Mouse (Mus musculus): Measurements from ENCODE around the gene Pds5a.
"Not testable (repeated sequence)": the region's sequence is repeated elsewhere in the genome, so short reads cannot be mapped to it uniquely, and the experiment has no call there.

Gene Pds5a

DNA sequence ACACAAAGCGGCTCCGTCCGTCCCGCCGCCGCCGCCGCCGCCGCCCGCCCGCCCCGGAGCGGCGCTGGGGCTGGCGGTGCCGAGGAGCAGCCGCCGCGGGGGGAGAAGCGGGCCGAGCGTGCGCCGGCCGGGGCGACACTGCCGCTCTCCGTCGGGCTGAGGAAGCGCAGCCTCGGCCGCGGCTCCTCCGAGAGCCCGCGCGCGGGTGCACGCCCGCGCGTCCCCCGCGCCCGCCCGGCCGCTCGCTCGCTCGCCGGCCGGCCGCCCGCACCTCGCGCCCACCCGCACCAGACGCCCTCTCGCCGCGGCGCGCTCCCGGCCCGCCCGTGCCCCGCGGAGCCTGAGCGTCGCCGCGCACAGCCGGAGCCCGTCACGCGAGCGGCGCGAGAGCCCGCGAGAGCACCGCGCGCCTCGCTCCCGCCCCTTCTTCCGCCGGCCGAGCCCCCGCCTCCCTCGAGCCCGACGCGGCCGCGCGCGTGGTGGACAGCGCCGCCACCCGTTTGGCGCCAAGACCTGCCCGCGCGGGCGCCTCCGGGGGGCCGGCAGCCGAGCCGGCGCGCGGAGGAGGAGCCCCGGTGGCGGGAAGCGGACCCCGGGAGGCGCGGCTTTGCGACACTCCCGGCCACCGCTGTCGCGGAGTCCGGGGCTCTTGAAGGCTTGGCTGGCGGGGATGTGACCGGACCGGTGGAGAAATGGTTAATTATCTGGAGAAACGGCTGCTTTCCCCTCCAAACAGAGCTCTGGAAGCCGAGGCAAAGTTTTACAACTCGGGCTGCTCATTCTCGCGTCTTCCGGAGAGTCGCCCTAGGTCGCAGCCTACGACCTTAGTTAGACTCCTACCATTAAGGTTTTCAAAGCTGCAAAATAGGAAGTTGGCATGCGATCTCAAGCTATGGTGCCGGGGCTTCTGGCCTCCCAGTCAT is at the start of gene Pds5a:
Gene Pds5a, minus strand, starts transcription at position 438 of the 923 bp plus-strand sequence.
- peak; percentile 93 for DNase-seq (ENCODE audit: low read depth, low spot score)

DNA sequence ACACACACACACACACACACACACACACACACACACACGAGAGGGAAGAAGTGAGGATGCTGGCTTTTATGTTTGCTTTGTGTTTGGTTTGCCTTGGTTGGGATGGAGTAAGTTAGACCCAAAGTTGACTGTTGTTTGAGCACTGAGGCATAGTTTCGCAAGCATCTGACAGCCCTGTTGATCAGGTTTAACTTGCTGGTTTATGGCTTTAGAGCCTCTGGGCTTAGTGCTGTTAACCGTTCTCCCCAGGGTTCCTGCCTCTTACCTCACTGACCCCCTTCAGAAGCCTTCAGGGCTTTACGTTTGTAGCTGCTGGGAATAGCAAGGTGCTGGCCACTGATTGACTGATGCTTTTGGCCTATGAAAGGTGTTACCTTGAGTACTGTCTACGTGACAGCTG is 48.8 kb upstream of the Pds5a start:
- DNase-seq (ENCODE audit: low read depth, low spot score): no peak

DNA sequence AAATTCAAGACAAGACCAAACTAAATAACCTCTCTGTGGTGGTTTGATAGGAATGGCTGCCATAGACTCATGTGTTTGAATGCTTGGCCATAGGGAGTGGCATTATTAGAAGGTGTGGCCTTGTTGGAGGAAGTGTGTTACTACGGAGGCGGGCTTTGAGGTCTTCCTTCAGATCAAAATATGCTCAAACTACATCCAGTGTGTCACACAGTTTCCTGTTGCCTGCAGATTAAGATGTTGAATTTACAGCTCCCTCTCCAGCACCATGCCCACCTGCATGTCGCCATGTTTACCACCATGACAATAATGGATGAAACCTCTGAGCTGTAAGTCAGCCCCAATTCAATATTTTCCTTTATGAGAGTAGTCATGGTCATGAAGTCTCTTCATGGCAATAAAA is 41.3 kb upstream of the Pds5a start:
- no peak for DNase-seq (ENCODE audit: low read depth, low spot score)

DNA sequence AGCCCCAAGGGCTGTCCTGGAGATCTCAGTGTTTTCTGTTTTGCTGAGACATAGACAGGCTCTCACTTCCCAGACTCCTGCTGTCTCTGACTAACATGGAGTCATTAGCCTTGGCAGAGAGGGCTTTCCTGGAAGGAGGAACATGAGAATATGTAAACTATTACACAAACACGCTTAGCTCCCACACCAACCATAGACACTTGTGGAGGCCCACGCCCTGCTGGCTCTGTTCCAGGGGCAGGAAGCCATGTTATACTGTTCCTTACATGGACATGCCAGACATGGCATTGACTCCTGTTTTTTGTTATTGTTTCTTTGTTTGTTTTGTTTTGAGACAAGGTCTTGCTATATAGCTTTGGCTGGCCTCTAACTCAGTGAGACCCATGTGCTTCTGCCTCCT is 37.5 kb upstream of the Pds5a start:
- no peak for DNase-seq (ENCODE audit: low read depth, low spot score)

DNA sequence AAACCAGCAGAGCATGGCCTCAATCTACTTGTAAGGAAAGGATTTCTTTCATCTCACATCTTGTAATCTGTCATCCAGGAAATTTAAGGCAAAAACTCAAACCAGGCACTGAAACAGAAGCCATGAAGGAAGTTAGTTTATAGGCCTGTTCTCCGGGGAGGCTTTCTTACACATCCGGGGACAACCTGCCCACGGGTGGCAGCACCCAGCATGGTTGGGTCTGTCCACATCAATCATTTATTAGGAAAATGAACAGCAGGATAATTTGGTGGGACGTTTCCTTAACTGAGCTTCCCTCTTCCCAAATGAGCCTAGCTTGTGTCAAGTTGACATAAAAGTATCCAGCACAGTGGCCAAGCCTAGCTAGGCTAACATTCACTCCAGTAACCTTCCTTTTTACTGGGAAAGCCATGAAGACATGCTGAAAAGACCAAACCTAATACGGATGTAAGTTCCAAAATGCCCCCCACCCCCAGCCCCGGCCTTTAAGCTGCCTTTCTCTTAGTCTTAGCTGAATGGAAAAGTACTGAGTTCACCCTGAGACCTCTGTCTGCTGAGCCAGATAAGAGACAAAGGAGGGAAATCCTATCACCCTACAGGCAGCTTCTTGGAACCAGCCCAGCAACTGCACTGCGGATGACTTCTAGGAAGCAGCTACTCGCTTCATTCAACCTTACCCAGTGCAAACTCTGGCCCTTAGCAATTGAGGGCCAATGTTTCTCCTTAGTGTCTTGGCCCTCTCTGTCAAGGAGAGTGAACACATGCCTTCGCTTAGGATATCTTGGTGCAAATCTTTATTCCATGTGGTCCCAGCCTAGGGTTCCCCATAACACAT is 33.3 kb upstream of the Pds5a start:
- no peak for DNase-seq (ENCODE audit: low read depth, low spot score)

DNA sequence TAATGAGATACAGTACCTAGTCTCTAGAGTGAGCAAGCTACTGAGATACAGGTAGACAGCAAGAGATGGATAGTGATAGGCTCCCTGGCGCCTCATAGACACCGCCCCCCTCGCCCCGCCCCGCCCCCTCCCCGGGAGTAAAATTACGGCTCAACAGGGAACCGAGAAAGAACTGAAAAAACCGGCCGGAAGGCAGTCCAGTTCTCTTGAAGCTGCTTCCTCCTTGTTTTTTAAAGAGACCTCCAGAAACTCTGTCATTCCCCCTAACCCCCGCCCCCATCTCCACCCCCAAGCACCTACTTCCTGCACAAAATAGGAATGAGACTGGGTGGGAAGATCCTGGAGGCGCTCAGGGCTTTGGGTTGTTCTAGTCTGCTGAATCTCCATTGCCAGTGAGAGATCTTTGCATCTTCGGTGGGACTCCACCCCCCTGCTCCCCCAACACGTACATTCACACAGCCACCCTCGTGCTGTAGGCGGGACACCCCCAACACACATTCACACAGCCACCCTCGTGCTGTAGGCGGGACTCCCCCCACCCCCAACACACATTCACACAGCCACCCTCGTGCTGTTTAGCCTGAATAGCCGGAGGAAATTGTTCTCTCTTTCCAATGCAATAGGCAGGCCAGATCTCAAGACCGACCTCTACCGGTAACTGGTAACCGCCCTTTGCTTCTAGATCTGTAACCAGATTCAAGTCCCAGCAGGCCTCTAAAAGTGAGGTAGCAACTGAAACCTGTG is 26.4 kb upstream of the Pds5a start:
- DNase-seq (ENCODE audit: low read depth, low spot score): peak; percentile 95

DNA sequence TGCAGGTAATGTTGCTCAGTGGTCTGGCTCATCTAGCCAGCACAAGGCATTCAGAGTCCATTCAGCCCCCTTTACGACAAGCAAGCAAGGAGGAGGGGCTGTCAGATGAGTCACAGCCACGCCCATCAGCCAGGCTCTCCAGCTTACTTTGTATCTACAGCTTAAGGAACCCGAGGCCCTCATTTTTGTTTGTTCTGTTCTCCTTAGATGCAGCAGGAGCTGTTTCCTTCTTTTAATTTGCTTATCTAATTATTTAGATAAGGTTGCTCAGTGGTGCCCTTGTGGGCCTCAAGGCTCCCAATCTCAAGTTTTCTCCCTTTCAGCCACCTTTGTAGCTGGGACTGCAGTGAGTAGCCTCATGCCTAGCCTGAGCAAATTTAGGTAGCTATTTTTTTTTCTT is 20.3 kb upstream of the Pds5a start:
- DNase-seq (ENCODE audit: low read depth, low spot score): no peak

DNA sequence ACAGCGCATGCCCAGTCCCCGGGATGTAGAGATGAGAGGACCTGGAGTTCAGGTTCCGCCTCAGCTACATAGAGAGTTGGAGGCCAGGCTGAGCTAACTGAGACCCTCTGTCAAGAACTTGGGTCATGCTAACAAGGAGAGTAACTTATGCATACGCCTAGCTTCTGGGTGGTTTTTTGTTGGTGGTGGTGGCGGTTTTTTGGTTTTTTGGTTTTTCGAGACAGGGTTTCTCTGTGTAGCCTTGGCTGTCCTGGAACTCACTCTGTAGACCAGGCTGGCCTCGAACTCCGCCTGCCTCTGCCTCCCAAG is 19.8 kb upstream of the Pds5a start:
- DNase-seq (ENCODE audit: low read depth, low spot score): not testable (repeated sequence)

DNA sequence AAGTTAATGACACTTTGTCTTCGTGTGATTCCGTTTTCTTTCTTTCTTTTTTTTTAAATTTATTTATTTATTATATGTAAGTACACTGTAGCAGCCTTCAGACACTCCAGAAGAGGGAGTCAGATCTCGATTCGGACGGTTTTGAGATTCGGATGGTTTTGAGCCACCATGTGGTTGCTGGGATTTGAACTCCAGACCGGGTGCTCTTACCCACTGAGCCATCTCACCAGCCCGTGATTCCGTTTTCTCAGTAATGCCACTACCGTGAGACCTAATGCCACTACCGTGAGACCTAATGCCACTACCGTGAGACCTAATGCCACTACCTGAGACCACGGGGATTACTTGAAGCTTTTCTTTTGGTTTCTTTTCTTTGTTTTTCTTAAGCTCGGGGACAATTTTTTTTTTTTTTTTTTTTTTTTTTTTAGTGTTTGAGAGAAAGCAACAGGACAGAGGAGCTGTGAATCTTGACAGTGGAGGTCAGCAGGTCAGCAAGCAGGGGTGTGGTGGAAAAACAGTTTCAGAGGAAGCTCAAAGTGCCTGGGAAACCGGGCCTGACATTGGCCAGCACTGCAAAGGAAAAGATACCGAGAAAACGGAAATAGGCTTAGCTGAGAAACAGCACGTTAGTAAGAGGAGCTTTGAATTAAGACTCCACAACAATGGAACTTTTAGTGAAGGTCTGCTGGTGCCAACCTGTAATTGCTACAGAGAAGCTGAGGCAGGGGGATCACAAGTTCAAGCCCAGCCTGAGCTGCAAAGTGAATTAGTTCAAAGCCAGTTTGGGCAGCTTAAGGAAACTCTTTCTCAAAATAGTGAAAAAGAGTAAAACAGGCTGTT is 19.2 kb upstream of the Pds5a start:
- no peak for DNase-seq (ENCODE audit: low read depth, low spot score)

DNA sequence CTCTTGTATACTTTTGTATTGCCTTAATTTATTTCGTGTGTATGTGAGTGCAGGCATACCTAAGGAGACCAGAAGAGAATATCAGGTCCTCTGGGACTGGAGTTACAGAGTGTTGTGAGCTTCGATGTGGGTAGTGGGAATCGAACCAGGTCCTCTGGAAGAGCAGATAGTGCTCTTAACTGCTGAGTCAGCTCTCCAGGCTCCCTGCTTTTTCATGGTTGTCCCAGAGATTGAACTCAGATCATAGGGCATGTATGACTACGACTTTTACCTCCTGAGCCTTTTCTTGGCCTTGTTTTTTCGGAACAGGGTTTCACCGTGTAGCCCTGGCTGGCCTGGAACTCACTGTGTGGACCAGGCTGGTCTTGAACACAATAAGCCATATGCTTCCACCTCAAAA is 17.0 kb upstream of the Pds5a start:
- DNase-seq (ENCODE audit: low read depth, low spot score): no peak

DNA sequence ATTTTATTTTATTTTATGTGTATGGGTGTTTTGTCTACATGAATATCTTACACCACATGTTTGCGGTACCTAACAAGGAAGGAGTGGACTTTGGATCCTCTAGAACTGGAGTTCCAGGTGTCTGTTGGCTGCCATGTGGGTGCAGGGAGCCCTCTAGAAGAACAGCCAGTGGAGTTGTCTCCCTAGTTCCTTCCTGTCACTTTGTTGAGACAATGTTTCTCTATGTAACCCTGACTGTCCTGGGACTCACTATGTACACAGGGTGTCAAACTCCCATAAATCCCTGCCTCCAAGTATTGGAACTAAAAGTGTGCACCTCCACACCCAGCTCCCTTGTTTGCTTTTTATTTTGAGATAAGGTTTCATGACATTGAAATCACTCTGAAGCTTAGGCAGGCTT is 13.4 kb upstream of the Pds5a start:
- DNase-seq (ENCODE audit: low read depth, low spot score): no peak

DNA sequence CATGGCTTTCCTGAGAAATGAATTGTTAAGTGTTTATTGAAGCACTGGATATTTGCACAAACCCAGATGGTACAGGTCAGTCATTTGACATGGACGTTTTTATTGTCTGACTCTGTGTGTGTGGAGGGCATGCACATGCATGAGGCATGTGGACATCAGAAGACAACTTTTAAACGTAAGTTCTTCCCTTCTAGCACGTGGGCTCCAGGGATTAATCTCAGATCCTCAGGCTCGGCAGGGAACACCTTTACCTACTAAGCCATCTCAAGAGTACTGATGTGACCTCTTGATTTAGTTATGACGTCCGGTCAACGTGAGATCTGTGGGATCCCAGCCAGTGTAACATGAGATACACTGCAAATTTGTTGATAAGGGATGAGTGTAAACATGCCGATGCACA is 12.2 kb upstream of the Pds5a start:
- no peak for DNase-seq (ENCODE audit: low read depth, low spot score)

DNA sequence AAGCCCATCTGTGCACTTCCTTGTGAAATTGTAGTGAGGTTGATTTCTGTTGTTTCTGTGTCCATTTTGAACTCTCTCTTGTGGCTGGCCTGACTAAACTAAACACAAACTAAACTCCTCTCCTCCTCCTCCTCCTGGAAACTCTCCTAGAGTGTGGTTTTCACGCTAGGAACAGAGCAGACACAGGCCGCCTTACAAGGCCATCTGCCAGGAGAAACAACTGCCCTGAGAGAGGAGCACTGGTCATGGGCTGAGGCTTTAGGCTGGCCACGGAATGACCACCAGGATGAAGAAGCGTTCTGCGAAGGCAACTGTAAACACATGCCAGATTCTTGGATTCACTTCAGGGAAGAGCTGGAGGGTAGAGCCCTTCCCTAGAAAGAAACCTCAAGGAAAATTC is 8.9 kb upstream of the Pds5a start:
- DNase-seq (ENCODE audit: low read depth, low spot score): no peak

DNA sequence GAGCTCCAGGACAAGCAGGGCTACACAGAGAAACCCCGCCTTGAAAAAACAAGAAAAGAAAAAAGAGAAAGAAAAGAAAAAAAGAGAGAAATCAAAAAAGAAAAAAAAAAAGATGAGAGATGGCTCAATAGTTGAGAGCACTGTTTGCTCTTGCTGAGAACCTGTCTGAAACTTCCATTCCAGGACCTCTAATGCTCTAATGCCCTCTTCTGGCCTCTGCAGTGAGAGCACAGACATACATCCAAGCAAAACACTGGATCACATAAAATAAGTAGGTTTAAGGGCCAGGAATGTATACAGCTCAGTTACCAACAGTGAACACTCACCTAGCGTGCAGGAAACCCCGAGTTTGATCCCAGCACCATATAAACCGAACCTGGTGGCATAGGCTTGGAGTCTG is 8.1 kb upstream of the Pds5a start:
- peak; percentile 26 for DNase-seq (ENCODE audit: low read depth, low spot score)

DNA sequence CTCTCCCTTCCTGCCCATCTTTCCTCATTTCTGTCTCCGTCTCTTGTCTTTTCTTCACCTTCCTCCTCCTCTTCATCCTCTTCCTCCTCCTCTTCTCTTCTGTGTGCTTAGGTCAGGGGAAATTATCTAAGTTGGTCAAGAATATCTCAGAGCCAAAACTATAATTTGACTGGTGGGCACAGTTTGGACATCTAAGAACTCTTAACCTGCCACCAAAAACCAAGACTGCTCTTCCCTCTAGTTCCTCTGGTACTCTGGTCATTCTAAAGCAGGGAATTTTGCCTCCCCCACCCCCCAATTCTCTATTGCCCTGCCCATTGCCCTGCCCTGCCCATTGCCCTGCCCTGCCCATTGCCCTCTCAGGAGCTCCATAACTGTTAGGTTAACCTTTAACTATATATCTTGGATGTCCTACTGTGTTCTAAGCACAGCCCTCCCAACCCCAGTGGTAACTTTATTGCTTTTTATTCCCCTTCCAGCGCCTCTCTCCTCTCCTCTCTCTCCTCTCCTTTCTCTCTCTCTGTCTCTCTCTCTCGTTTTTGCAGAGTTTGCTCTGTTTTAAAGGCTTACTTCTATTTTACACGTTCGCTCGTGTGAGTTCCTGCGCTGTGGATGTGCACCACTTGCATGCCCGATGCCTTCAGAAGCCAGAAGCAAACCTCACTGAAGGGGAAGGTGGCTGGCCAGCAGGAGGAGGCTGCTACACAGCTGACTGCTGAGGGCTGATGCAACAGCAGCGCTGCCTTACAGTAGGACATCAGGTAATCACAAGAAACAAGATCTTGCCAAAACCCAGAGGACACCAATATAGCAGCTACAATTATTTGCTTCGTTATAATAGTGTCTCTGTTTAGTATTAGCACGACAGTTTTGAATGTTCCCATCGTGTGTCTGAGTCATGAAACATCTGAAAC is 6.9 kb upstream of the Pds5a start:
- peak; percentile 74 for DNase-seq (ENCODE audit: low read depth, low spot score)

DNA sequence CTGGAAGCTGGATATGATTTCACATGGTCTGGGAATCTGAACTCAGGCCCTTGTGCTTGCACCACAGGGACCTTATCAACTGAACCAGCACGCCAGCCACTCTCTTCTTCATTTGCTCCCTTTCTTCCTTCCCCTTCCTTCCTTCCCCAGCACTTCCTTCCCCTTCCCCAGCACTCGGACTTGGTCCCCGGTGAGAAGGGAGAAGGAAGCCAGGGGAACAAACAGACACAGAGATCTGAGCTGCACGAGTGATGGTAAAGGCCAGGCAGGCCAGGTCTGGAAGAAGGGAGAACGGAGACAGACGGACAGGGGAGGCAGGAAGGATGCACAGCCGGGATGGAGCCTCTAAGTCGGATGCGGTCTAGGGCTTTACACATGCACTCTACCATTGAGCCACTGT is 5.2 kb upstream of the Pds5a start:
- DNase-seq (ENCODE audit: low read depth, low spot score): no peak

DNA sequence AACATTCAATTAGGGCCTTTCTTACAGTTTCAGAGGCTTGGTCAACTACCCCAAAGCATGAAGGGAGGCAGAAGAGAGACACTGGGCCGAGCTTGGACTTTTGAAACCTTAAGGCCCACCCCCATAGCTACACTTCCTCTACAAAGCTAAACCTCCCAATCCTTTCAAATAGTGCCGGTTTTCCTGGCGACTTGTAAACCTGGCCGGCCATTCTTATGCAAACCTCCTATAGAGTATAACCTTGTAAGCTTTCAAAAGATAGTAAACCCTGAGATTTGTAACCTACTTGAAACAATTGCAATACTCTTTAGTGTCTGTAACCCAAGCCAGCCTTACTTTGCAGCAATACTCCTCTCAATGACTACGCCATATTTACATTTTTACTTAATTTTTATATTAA is 2.0 kb upstream of the Pds5a start:
- DNase-seq (ENCODE audit: low read depth, low spot score): no peak

DNA sequence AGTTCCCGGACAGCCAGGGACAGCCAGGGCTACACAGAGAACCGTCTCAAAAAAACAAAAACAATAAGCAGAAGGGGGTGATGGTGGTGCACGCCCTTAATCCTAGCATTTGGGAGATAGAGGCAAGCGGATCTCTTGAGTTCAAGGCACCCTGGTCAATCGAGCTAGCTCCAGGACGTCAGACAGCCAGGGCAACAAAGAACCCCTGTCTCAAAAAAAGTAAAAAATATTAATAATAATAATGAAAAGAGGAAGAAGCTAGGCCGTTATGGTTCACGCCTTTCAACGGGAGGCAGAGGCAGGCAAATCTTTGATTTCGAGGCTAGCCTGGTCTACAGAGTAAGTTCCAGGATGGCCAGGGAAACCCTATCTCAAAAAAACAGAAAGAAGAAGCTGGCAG is 1.1 kb upstream of the Pds5a start:
- peak; percentile 63 for DNase-seq (ENCODE audit: low read depth, low spot score)

DNA sequence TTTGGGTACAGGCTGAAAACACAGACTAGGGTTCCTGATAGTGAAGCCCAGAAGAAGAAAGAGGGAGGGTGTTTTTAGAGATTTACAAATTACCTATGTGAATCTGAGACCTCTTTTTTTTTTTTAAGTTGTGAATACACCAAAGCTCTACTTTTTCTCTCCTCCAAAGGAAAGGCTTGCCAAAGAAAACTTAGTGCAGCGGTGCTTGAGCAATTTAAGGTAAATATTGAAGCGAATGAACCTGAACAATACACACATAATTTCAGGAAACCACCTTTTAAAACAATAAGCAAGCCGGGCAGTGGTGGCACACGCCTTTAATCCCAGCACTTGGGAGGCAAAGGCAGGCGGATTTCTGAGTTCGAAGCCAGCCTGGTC is 675 bp upstream of the Pds5a start:
- DNase-seq (ENCODE audit: low read depth, low spot score): no peak

DNA sequence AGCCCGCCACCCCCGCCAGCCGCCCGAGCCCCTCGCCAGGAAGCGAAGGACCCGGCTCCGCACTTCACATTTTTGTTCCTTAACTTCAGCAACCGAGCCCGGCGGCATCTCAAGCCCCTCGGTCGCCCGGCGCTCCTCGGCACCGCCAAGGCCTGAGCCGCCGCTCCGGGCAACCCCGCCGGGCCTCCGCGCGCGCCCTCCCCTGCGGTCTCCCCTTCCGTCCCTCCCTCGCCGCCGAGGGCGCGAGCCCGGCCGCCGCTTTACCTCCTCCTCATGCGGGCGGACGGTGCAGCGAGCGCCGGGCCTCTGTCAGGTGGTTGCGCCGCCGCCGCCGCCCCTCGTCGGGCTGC is 612 bp downstream of the Pds5a start:
- peak; percentile 68 for DNase-seq (ENCODE audit: low read depth, low spot score)
